Mouse (Mus musculus): ENCODE measurements around the gene Nectin1. TPM values are rescaled to one million over a fixed set of nuclear protein-coding genes. Genes with fewer than 3 reads are reported as not detected.

Nectin1 gene
- total and polyA plus RNA-seq, 2 experiments from 2014 or later = 11.8 to 43.7 TPM

DNA sequence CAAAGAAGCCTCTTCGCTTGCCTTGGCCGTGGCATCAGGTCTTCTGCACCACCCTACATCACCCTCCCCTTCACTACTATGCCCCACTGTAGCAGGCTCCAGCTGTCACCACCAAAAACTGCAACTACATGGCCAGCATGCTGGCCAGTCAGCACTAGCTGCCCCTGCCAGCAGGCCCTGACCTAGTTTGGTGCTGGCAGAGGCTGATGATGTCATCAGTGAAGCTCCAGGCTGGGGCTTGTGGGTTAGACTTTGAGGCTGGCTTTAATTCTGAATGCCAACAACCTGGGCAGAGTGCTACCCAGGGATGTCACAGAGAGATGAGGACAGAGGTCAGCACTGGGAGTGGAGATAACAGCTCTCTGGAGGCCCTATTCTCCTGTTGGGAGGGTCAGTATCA lies 35.1 kb upstream of the Nectin1 start:
- TF ChIP-seq CTCF (IDR thresholded peaks at IDR 0.05; ENCODE audit: low read depth) = no peak
- H3K9ac ChIP-seq = no peak overlapping the region
- H3K27ac ChIP-seq (ENCODE audit: low read depth, low read length) = no peak overlapping the region
- DNase-seq = no peak
- WGBS = 87% methylated on average over 2 of the region's 2 CpGs
- no peak overlapping the region for H3K4me3 ChIP-seq (ENCODE audit: low read depth, low read length)
- H3K36me3 ChIP-seq (ENCODE audit: insufficient read depth) = no peaks in the 10 kb centered on the region
- H3K4me1 ChIP-seq (ENCODE audit: insufficient read depth) = no peaks in the 10 kb centered on the region
- no peaks in the 10 kb centered on the region for H3K9me3 ChIP-seq (ENCODE audit: low read length)
- H3K27me3 ChIP-seq (ENCODE audit: insufficient read depth, low read length) = no peaks in the 10 kb centered on the region
- H3K4me2 ChIP-seq (ENCODE audit: low read depth) = no peak overlapping the region
- ATAC-seq = no peak

DNA sequence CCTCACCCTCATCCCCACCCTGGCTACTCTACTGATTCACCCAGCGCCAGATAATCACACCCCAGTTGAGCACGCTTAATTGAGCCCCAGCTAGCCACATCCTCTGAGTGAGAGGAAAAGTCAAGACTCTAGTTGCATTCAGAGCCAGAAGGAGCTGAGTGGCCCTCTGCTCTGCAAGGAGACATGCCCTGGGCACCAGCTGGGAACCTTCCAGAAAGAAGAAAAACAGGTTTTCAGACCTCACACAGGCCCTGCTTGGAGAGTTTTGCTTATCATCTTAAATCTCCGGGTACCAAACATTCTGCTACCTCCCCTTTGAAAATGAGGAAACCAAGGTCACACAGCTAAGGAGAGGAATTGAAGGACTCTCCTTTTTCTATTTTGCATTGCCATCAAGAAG lies 30.4 kb upstream of the Nectin1 start:
- ATAC-seq = no peak
- H3K27ac ChIP-seq (ENCODE audit: low read depth, low read length) = no peak overlapping the region
- H3K4me3 ChIP-seq (ENCODE audit: low read depth, low read length) = no peak overlapping the region
- WGBS = 85% methylated on average over 3 of the region's 3 CpGs
- DNase-seq = no peak
- H3K9ac ChIP-seq = no peak overlapping the region
- H3K9me3 ChIP-seq (ENCODE audit: low read length) = no peaks in the 10 kb centered on the region
- H3K4me2 ChIP-seq (ENCODE audit: low read depth) = no peak overlapping the region
- H3K4me1 ChIP-seq (ENCODE audit: insufficient read depth) = no peaks in the 10 kb centered on the region
- TF ChIP-seq CTCF (IDR thresholded peaks at IDR 0.05; ENCODE audit: low read depth) = no peak
- no peaks in the 10 kb centered on the region for H3K27me3 ChIP-seq (ENCODE audit: insufficient read depth, low read length)
- H3K36me3 ChIP-seq (ENCODE audit: insufficient read depth) = no peaks in the 10 kb centered on the region

DNA sequence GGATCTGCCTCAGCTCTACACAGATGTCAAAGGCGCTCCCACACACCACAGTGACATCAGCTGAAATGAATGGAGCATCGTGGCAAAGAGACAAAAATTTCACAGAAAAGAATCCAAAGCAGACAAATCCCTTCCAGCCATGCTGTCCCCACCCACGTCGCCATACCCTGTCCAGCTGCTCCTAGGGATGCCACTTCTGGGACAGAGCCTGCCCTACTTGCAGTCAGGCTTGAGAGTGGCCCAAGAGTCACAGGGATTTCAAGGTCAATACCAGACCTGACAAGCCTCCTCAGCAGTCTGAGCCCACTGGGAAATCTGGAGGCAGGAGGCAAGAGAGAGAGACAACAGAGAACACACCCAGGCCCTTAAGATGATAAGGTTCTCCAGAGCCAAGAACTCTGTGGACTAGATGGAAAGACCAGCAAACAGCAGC lies 24.4 kb upstream of the Nectin1 start:
- Histone ChIP-seq H3K4me3 (ENCODE audit: low read depth, low read length) (no peak overlapping the region), H3K36me3 (ENCODE audit: insufficient read depth) (no peaks in the 10 kb centered on the region), H3K4me2 (ENCODE audit: low read depth) (no peak overlapping the region), H3K27ac (ENCODE audit: low read depth, low read length) (no peak overlapping the region), H3K4me1 (ENCODE audit: insufficient read depth) (no peaks in the 10 kb centered on the region), H3K9me3 (ENCODE audit: low read length) (no peaks in the 10 kb centered on the region), H3K9ac (no peak overlapping the region), H3K27me3 (ENCODE audit: insufficient read depth, low read length) (no peaks in the 10 kb centered on the region)
- DNase-seq (no peak), ATAC-seq (no peak)
- WGBS = 72% methylated on average over 4 of the region's 4 CpGs
- TF ChIP-seq CTCF (IDR thresholded peaks at IDR 0.05; ENCODE audit: low read depth) = no peak

DNA sequence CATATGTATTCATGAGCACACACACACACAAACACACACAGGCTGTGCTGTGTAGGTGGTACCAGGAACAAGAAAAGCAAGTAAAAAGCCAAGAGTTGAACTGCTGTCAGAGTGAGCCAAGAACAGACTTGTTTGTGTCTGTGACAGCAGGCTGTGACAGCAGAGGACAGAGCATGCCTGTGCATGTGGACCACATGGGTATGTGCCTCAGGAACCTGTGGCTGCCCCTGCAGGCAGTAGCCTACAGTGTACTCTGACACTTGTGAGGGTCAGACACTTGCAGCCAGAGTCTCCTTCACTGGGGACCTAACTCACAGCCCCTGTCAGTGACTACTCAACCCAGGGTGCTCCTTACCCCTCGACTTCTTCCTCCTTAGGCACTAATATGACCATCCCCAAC lies 23.7 kb upstream of the Nectin1 start:
- Histone ChIP-seq H3K4me3 (ENCODE audit: low read depth, low read length) (no peak overlapping the region), H3K9me3 (ENCODE audit: low read length) (no peaks in the 10 kb centered on the region), H3K9ac (no peak overlapping the region), H3K27ac (ENCODE audit: low read depth, low read length) (no peak overlapping the region), H3K36me3 (ENCODE audit: insufficient read depth) (no peaks in the 10 kb centered on the region), H3K4me1 (ENCODE audit: insufficient read depth) (no peaks in the 10 kb centered on the region), H3K4me2 (ENCODE audit: low read depth) (no peak overlapping the region), H3K27me3 (ENCODE audit: insufficient read depth, low read length) (no peaks in the 10 kb centered on the region)
- whole genome bisulfite sequencing = 47% methylated on average over 1 of the region's 1 CpGs
- no peak for TF ChIP-seq CTCF (IDR thresholded peaks at IDR 0.05; ENCODE audit: low read depth)
- ATAC-seq (no peak), DNase-seq (no peak)

DNA sequence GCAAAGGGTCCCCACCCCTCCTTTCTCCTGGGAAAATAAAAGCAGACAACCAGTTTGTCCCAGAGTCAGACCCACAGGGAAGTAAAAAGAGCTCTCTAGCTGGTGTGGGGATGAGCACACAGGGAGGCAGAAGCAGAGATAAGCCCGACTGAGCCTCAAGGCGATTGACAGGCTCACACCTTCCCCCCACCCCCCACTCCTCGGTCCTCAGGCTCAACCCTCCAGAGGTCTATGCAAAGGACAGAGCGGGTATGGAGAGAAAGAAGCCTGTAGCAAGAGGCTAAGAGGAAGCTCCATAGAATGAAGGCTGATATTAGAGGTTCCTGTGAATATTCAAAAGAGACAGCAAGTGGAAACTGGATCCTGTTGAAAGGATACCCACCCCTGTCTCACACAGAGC lies 19.7 kb upstream of the Nectin1 start:
- H3K9ac ChIP-seq = no peak overlapping the region
- TF ChIP-seq CTCF (IDR thresholded peaks at IDR 0.05; ENCODE audit: low read depth) = no peak
- H3K27ac ChIP-seq (ENCODE audit: low read depth, low read length) = no peak overlapping the region
- no peak overlapping the region for H3K4me3 ChIP-seq (ENCODE audit: low read depth, low read length)
- ATAC-seq (no peak), DNase-seq (no peak)
- H3K4me1 ChIP-seq (ENCODE audit: insufficient read depth) = no peaks in the 10 kb centered on the region
- no peaks in the 10 kb centered on the region for H3K36me3 ChIP-seq (ENCODE audit: insufficient read depth)
- H3K27me3 ChIP-seq (ENCODE audit: insufficient read depth, low read length) = no peaks in the 10 kb centered on the region
- WGBS = 44% methylated on average over 4 of the region's 4 CpGs
- H3K4me2 ChIP-seq (ENCODE audit: low read depth) = no peak overlapping the region
- no peaks in the 10 kb centered on the region for H3K9me3 ChIP-seq (ENCODE audit: low read length)

DNA sequence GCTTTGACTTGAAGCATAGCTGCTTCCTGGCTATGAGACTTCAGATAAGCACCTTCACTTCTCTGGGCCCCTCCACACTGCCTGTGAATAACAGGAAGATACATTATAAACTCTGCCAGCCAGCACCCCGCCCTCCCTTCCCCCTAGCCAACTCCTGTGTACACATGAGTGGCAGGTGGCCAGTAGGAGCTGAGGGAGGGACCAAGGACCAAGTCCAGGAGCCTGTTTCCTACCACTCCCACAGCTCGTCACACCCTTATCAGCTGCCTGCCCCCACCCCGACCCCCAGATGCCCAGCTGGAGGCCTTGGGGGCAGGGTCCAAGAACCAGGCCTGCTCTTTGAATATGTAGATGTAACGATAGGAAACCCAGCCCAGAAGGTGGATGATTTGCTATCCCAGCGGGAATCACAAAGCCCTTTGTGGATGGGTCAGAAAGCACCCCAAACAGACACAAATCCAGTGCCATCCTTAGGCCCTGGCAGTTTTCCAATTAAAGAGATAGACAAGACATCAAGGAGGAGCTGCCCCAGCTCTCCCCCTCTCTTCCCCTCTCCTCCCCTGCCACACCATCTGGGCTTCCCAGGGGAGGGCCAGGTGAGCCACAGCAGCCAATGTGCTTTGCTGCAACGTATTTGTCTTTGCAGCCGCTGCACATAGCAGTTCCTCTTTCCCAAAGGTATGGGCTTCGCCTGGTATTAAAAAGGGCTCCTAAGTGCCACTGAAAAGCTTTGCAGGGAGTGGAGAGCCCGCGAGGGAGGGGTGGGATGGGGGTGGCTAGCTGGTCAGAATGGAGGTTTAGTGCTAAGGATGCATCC lies 14.1 kb upstream of the Nectin1 start:
- DNase-seq = no peak
- H3K9ac ChIP-seq = no peak overlapping the region

DNA sequence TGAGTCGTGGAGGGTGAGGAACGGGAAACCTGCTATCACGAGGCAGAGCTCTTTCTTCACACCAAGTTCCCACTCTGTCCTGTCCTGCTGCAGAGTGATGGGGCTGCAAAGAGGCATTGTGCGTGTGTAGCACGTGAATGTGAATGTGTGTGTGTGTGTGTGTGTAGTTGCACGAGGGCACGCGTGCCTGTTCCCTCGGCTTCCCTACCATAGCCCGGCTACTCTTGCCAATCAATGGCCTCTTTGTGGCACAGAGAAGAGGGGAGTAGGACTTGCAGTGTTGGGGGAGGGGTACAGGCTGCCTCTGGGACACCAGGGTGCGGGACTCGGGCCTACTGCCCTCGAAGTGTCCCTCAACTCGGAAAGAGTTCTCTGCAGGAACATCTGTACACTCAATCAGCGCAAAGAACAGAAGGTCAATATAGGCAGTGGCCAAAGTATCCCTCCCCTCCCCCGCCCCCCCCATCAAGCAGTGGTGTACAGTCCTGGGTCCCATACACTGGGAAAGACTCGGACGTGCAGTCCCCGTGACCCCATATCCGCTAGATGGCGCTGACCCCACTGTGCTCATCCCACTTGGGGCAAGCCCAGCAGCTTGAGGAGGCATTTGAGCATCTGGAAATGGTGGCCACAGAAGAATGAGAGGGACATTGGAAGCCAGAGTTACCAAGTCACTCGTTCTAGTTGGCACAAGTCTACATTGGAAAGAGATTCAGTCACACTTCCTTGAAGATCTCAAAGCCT lies 13.3 kb upstream of the Nectin1 start:
- Histone ChIP-seq H3K4me2 (ENCODE audit: low read depth) (no peak overlapping the region), H3K9ac (no peak overlapping the region), H3K36me3 (ENCODE audit: insufficient read depth) (no peaks in the 10 kb centered on the region), H3K9me3 (ENCODE audit: low read length) (no peaks in the 10 kb centered on the region), H3K27ac (ENCODE audit: low read depth, low read length) (no peak overlapping the region), H3K4me3 (ENCODE audit: low read depth, low read length) (no peak overlapping the region), H3K4me1 (ENCODE audit: insufficient read depth) (0 out of 2 replicates have a peak, but pooled peaks cover 11% of the 10 kb centered on the region), H3K27me3 (ENCODE audit: insufficient read depth, low read length) (no peaks in the 10 kb centered on the region)
- peak; percentile 56; the same call in 1 of the 2 replicates for ATAC-seq
- no peak for DNase-seq
- WGBS = 12% methylated on average over 22 of the region's 22 CpGs
- TF ChIP-seq CTCF (IDR thresholded peaks at IDR 0.05; ENCODE audit: low read depth) = peak; percentile 55

More for the DNA sequence above, 14.1 kb upstream of the Nectin1 start:
- TF ChIP-seq CTCF (IDR thresholded peaks at IDR 0.05; ENCODE audit: low read depth) = no peak
- H3K4me1 ChIP-seq (ENCODE audit: insufficient read depth) = 0 out of 2 replicates have a peak, but pooled peaks cover 11% of the 10 kb centered on the region
- H3K4me3 ChIP-seq (ENCODE audit: low read depth, low read length) = no peak overlapping the region
- no peaks in the 10 kb centered on the region for H3K27me3 ChIP-seq (ENCODE audit: insufficient read depth, low read length)
- WGBS = 18% methylated on average over 10 of the region's 10 CpGs
- no peak overlapping the region for H3K4me2 ChIP-seq (ENCODE audit: low read depth)
- H3K9me3 ChIP-seq (ENCODE audit: low read length) = no peaks in the 10 kb centered on the region
- no peak overlapping the region for H3K27ac ChIP-seq (ENCODE audit: low read depth, low read length)
- no peak for ATAC-seq
- no peaks in the 10 kb centered on the region for H3K36me3 ChIP-seq (ENCODE audit: insufficient read depth)
